Mouse (Mus musculus): Measurements from ENCODE around the gene Slc30a6. TPM values are rescaled to one million over a fixed set of nuclear protein-coding genes. Genes with fewer than 3 reads are reported as not detected.
"Not testable (repeated sequence)": the region's sequence is repeated elsewhere in the genome, so short reads cannot be mapped to it uniquely, and the experiment has no call there.

Slc30a6 gene
- polyA plus RNA-seq, 1 experiment = 20.7 TPM

GRCm38 (mm10) chr17:74458711-74459408 lies 63.5 kb downstream of the Slc30a6 start, which contains the start of gene Nlrc4:
Gene Nlrc4, minus strand, starts transcription at chr17:74459142.
- no peak within 1 kb of the TSS for H3K4me3 ChIP-seq
- H3K79me2 ChIP-seq (ENCODE audit: control insufficient read depth, insufficient read depth) = no peaks in the 10 kb centered on the region
- H3K36me3 ChIP-seq (ENCODE audit: control insufficient read depth, insufficient read depth) = no peaks in the 10 kb centered on the region
- no peak for TF ChIP-seq TCF3 (IDR thresholded peaks at IDR 0.05; ENCODE audit: insufficient read length, low read depth)
- no peak within 1 kb of the TSS for H3K4me2 ChIP-seq (ENCODE audit: low read depth)
- H3K27me3 ChIP-seq (ENCODE audit: control insufficient read depth, insufficient read depth, insufficient read length) = no peaks in the 10 kb centered on the region
- H3ac ChIP-seq (ENCODE audit: control insufficient read depth, insufficient read length) = no peak within 1 kb of the TSS

- Histone ChIP-seq H3K36me3 (ENCODE audit: control insufficient read depth, insufficient read depth) (no peaks in the 10 kb centered on the region), H3K4me3 (no peak overlapping the region), H3K79me2 (ENCODE audit: control insufficient read depth, insufficient read depth) (no peaks in the 10 kb centered on the region), H3ac (ENCODE audit: control insufficient read depth, insufficient read length) (no peak overlapping the region), H3K27me3 (ENCODE audit: control insufficient read depth, insufficient read depth, insufficient read length) (peaks cover 4% of the 10 kb centered on the region), H3K4me2 (ENCODE audit: low read depth) (no peak overlapping the region)
- TF ChIP-seq MAX (IDR thresholded peaks at IDR 0.05; ENCODE audit: low read depth) (no peak), MYOG (IDR thresholded peaks at IDR 0.05; ENCODE audit: control insufficient read depth in 1 of 3, insufficient read depth in 1 of 3, insufficient read length in 2 of 3, low read depth in 2 of 3) (no peak), CEBPB (IDR thresholded peaks at IDR 0.05; ENCODE audit: insufficient read depth, poor library complexity, severe bottlenecking) (no peak), USF1 (IDR thresholded peaks at IDR 0.05; ENCODE audit: low read depth) (no peak), TCF3 (IDR thresholded peaks at IDR 0.05; ENCODE audit: insufficient read length, low read depth) (no peak), REST (IDR thresholded peaks at IDR 0.05; ENCODE audit: insufficient read depth, insufficient read length) (no peak), POLR2AphosphoS2 (IDR thresholded peaks at IDR 0.05; ENCODE audit: insufficient read length, low read depth) (no peak)
Measured at GRCm38 (mm10) chr17:74463510-74463909, 68.1 kb downstream of the Slc30a6 start.

GRCm38 (mm10) chr17:74467981-74468380 lies 72.6 kb downstream of the Slc30a6 start:
- H3K4me2 ChIP-seq (ENCODE audit: low read depth); H3K27me3 ChIP-seq (ENCODE audit: control insufficient read depth, insufficient read depth, insufficient read length); H3K4me3 ChIP-seq; H3K36me3 ChIP-seq (ENCODE audit: control insufficient read depth, insufficient read depth); H3ac ChIP-seq (ENCODE audit: control insufficient read depth, insufficient read length); H3K79me2 ChIP-seq (ENCODE audit: control insufficient read depth, insufficient read depth): not testable (repeated sequence)

- not testable (repeated sequence) for H3K36me3 ChIP-seq (ENCODE audit: control insufficient read depth, insufficient read depth); H3K4me2 ChIP-seq (ENCODE audit: low read depth); H3K4me3 ChIP-seq; H3K79me2 ChIP-seq (ENCODE audit: control insufficient read depth, insufficient read depth); H3ac ChIP-seq (ENCODE audit: control insufficient read depth, insufficient read length); H3K27me3 ChIP-seq (ENCODE audit: control insufficient read depth, insufficient read depth, insufficient read length)
Measured at GRCm38 (mm10) chr17:74470133-74470532, 74.7 kb downstream of the Slc30a6 start.

Other genes with a start within 250 kb of the Slc30a6 start
- gene Memo1, start 100.1 kb upstream of the Slc30a6 start, polyA plus RNA-seq (2012; fragmentation: generic; extraction: Trizol) = 71.2 TPM
- gene Dpy30, start 71.7 kb upstream of the Slc30a6 start, polyA plus RNA-seq (2012; fragmentation: generic; extraction: Trizol) = 57.9 TPM
- gene Spast, start 56.6 kb upstream of the Slc30a6 start, polyA plus RNA-seq (2012; fragmentation: generic; extraction: Trizol) = 14.3 TPM
- 0.01 TPM for gene Nlrc4, start 63.5 kb downstream of the Slc30a6 start, polyA plus RNA-seq (2012; fragmentation: generic; extraction: Trizol)
- 20.0 TPM for gene Yipf4, start 93.9 kb downstream of the Slc30a6 start, polyA plus RNA-seq (2012; fragmentation: generic; extraction: Trizol)
- gene Birc6, start 132.7 kb downstream of the Slc30a6 start, polyA plus RNA-seq (2012; fragmentation: generic; extraction: Trizol) = 20.1 TPM